Mouse (Mus musculus) T-cell, adult 66 days (primary cell): Measurements from ENCODE around the gene Krt79. TPM values are rescaled to one million over a fixed set of nuclear protein-coding genes. Genes with fewer than 3 reads are reported as not detected.

Experiments used
- total RNA-seq, 2 experiments: library from RNA; stranded (reverse); gene quantifications; 3 replicates in 1 of 2; 4 replicates in 1 of 2; pipeline ENCODE4 v1.2.4; 2023

Gene Krt79
- not detected for total RNA-seq

GRCm38 (mm10) chr15:101940274-101940829, at the start of gene Krt79:
Krt79 (minus strand) TSS chr15:101940324.

GRCm38 (mm10) chr15:101954187-101954586, 14.1 kb upstream of the Krt79 start, which contains the start of gene Krt78:
Krt78 (minus strand) TSS chr15:101954287.

GRCm38 (mm10) chr15:101924635-101925034, 15.5 kb downstream of the Krt79 start, which contains the start of gene Krt4:
Krt4 (minus strand) TSS chr15:101924735.

DNA sequence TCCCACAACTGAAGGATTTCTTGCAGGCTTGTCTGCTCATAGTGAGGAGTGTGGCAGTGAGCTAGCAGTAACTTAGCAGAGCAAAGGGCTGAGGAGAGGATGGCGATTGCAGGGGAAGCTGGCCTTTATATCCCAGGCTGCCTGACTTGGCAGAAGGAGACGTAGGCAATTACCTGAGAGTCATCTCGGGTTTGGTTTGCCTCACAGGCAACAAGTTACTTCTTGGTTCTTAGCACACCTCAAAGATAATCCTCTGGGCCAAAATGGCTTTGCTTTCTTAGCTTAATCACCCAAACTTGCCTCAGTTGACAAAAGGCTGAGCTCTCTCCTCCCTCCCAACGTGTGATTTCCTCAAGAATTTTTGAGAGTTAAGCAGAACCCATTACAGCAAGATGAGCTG, 47.3 kb downstream of the Krt79 start, which contains the start of gene Krt76:
TSS of gene Krt76 (minus strand) at position 101 of the 400 bp plus-strand sequence.

Other genes starting within 250 kb of the Krt79 start
- not detected for gene Krt6a, start 246.0 kb downstream of the Krt79 start, total RNA-seq
- gene Krt5, start 227.4 kb downstream of the Krt79 start, total RNA-seq, result not detected
- not detected for gene Krt71, start 197.2 kb downstream of the Krt79 start, total RNA-seq
- not detected for gene Krt72, start 153.9 kb downstream of the Krt79 start, total RNA-seq
- not detected for gene Krt73, start 138.0 kb downstream of the Krt79 start, total RNA-seq
- not detected for gene Krt2, start 122.2 kb downstream of the Krt79 start, total RNA-seq
- not detected for gene Krt1, start 89.5 kb downstream of the Krt79 start, total RNA-seq
- gene Krt77, start 70.6 kb downstream of the Krt79 start, total RNA-seq, result not detected
- not detected for gene Krt76, start 47.4 kb downstream of the Krt79 start, total RNA-seq
- gene Krt4, start 15.6 kb downstream of the Krt79 start, total RNA-seq, result not detected
- gene Krt78, start 14.0 kb upstream of the Krt79 start, total RNA-seq, result not detected
- gene Krt8, start 64.2 kb upstream of the Krt79 start, total RNA-seq, result not detected
- gene Krt18, start 87.9 kb upstream of the Krt79 start, total RNA-seq, result not detected
- 100 to 1,000 TPM; 277 to 279 TPM for gene Eif4b, start 133.4 kb upstream of the Krt79 start, total RNA-seq
- gene Tns2, start 160.1 kb upstream of the Krt79 start, total RNA-seq, result under 1 TPM; 0.26 to 0.83 TPM
- gene Spryd3, start 195.9 kb upstream of the Krt79 start, total RNA-seq, result 10 to 100 TPM; 38.3 to 44.1 TPM
- gene Igfbp6, start 204.0 kb upstream of the Krt79 start, total RNA-seq, result not detected
- 1 to 10 TPM; 4.5 to 5.7 TPM for gene Soat2, start 210.2 kb upstream of the Krt79 start, total RNA-seq